Mouse (Mus musculus): ENCODE results near the gene Gm13420.

GRCm38 (mm10) chr2:29716143-29716542 lies 35.3 kb downstream of the Gm13420 start:
- TF ChIP-seq CTCF (IDR thresholded peaks at IDR 0.05; ENCODE audit: borderline replicate concordance, insufficient read depth, low read length), result no peak
- no peak for TF ChIP-seq POLR2A (IDR thresholded peaks at IDR 0.05; ENCODE audit: low read depth, low read length)

Data from embryonic fibroblast, embryonic 13.5 days (primary cell).